Mouse (Mus musculus) spleen, adult 2 months (tissue): ENCODE results near the gene Nenf. TPM values are rescaled to one million over a fixed set of nuclear protein-coding genes. Genes with fewer than 3 reads are reported as not detected.

ENCODE experiments used
- DNase-seq, 2 experiments: peaks; one replicate each; pipeline versions ENCODE4 v3.0.0 to v3.0.0-alpha.2; 2012 to 2021; ENCODE audit warnings: low spot score in 2 of 2, low read depth in 1 of 2
- H3K27ac ChIP-seq: fragments of 200-500 bp; 2 replicates; pipeline ENCODE4 v1.5.1; 2012; ENCODE audit warnings: low read length, inconsistent platforms; ENCODE audit not compliant: insufficient read depth
- H3K27me3 ChIP-seq: fragments of 200-500 bp; 2 replicates; pipeline ENCODE4 v1.6.1; 2012; ENCODE audit warnings: mild to moderate bottlenecking, moderate library complexity, low read length, inconsistent platforms; ENCODE audit not compliant: control insufficient read depth, insufficient read depth
- H3K36me3 ChIP-seq: fragments of 200-500 bp; 2 replicates; pipeline ENCODE4 v1.6.1; 2012; ENCODE audit warnings: mild to moderate bottlenecking, low read length, inconsistent platforms; ENCODE audit not compliant: control insufficient read depth, insufficient read depth
- H3K4me1 ChIP-seq: fragments of 200-500 bp; 2 replicates; pipeline ENCODE4 v1.6.1; 2011; ENCODE audit warnings: inconsistent platforms; ENCODE audit not compliant: control insufficient read depth, insufficient read depth, insufficient read length
- H3K4me3 ChIP-seq: fragments of 200-500 bp; 2 replicates; pipeline ENCODE4 v1.5.1; 2011; ENCODE audit warnings: mild to moderate bottlenecking, inconsistent platforms; ENCODE audit not compliant: insufficient read depth, insufficient read length; ENCODE audit errors: extremely low read depth
- CTCF ChIP-seq: fragments of 200-500 bp; IDR thresholded peaks from 2 replicates; pipeline ENCODE4 v1.5.1; 2011; ENCODE audit warnings: mild to moderate bottlenecking, inconsistent platforms; ENCODE audit not compliant: insufficient read depth, insufficient read length, insufficient replicate concordance; ENCODE audit errors: extremely low read depth
- POLR2A ChIP-seq: fragments of 200-500 bp; IDR thresholded peaks from 2 replicates; pipeline ENCODE4 v1.6.1; 2011; ENCODE audit warnings: low read depth, low read length, inconsistent platforms
- WGBS: fragments of 180-500 bp; shearing (Covaris S2); methylation state at CpG from one replicate; pipeline ENCODE4 v1.1.7; 2018; 5-methylcytosine and 5-hydroxymethylcytosine counted together
- polyA plus RNA-seq: library from polyadenylated mRNA; depleted of rRNA; stranded (reverse); fragments of >200 nt; gene quantifications from 2 replicates; pipeline ENCODE4 v1.2.3, GENCODE M21; 2012; rRNA removed

Gene Nenf
- polyA plus RNA-seq, 1 experiment, result 51.4 TPM

DNA sequence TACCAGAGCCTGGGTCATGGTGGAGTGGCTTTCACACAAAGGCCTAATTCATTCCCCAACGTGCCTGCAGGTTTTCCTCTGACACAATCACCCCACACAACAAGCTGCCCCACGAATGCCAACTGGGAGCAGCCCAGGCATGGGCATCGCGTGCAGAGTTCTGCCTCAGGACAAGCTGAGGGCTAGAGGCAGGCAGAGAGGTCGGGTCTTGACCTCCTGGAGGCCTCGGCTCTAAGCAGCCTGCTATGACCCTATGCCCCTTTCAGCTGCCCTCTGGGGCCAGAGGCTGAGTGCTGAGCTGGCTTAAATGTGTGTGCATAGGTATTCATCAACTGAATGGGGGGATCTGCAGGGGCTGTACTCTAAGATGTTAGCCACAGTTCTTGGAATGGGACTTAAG, 56.1 kb downstream of the Nenf start:
- Histone ChIP-seq H3K27ac (no peak overlapping the region), H3K4me3 (no peak overlapping the region), H3K27me3 (no peaks in the 10 kb centered on the region), H3K4me1 (peaks cover 14% of the 10 kb centered on the region), H3K36me3 (no peaks in the 10 kb centered on the region)
- 85% methylated on average over 6 of the region's 6 CpGs for WGBS
- no peak for DNase-seq
- TF ChIP-seq CTCF, result no peak
- no peak for TF ChIP-seq POLR2A

GRCm38 (mm10) chr1:191259661-191260060, 58.3 kb downstream of the Nenf start:
- no peak for DNase-seq
- Histone ChIP-seq H3K27ac (no peak overlapping the region), H3K4me1 (peaks cover 14% of the 10 kb centered on the region), H3K4me3 (no peak overlapping the region), H3K36me3 (no peaks in the 10 kb centered on the region), H3K27me3 (no peaks in the 10 kb centered on the region)
- TF ChIP-seq CTCF (no peak), POLR2A (no peak)
- WGBS, result 25% methylated on average over 5 of the region's 5 CpGs

DNA sequence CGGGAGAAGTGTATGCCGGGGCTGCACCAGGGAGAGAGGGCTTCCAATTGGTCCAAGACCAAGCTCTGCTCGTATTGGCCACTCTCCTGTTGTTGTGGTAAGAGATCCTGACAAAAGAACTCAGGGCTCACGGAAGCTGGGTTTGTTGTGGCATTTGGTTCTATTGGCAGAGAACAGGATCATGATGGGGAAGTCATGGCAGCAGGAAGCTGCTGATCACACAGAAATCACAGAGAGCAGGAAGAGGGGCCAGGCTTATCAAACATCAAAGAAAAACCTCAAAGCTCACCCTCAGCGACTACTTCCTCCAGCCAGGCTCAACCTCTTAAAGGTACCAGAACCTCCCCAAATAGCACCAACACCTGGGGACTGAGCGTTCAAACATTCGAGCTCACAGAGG, 58.9 kb downstream of the Nenf start:
- peak in 1 of 2 experiments; percentile 39 for DNase-seq
- H3K4me1 ChIP-seq, result peaks cover 14% of the 10 kb centered on the region
- H3K4me3 ChIP-seq, result no peak overlapping the region
- no peaks in the 10 kb centered on the region for H3K27me3 ChIP-seq
- WGBS, result 7% methylated on average over 7 of the region's 7 CpGs
- H3K36me3 ChIP-seq, result no peaks in the 10 kb centered on the region
- TF ChIP-seq CTCF, result no peak
- TF ChIP-seq POLR2A, result no peak
- 0 out of 2 replicates have a peak overlapping the region, but pooled peaks have one; percentile 12 for H3K27ac ChIP-seq

GRCm38 (mm10) chr1:191258521-191258920, 59.5 kb downstream of the Nenf start:
- no peaks in the 10 kb centered on the region for H3K27me3 ChIP-seq
- TF ChIP-seq CTCF (no peak), POLR2A (no peak)
- WGBS, result 44% methylated on average over 3 of the region's 3 CpGs

GRCm38 (mm10) chr1:191257981-191258380, 60.0 kb downstream of the Nenf start:
- 91% methylated on average over 2 of the region's 2 CpGs for WGBS
- no peak overlapping the region for H3K27ac ChIP-seq
- DNase-seq, result no peak
- H3K36me3 ChIP-seq, result no peaks in the 10 kb centered on the region
- H3K4me3 ChIP-seq, result no peak overlapping the region
- H3K4me1 ChIP-seq, result peaks cover 14% of the 10 kb centered on the region
- TF ChIP-seq POLR2A, result no peak
- TF ChIP-seq CTCF, result no peak
- H3K27me3 ChIP-seq, result no peaks in the 10 kb centered on the region

More at GRCm38 (mm10) chr1:191258521-191258920, 59.5 kb downstream of the Nenf start:
- no peak overlapping the region for H3K27ac ChIP-seq
- no peaks in the 10 kb centered on the region for H3K36me3 ChIP-seq
- H3K4me1 ChIP-seq, result peaks cover 14% of the 10 kb centered on the region
- DNase-seq, result no peak
- H3K4me3 ChIP-seq, result no peak overlapping the region

DNA sequence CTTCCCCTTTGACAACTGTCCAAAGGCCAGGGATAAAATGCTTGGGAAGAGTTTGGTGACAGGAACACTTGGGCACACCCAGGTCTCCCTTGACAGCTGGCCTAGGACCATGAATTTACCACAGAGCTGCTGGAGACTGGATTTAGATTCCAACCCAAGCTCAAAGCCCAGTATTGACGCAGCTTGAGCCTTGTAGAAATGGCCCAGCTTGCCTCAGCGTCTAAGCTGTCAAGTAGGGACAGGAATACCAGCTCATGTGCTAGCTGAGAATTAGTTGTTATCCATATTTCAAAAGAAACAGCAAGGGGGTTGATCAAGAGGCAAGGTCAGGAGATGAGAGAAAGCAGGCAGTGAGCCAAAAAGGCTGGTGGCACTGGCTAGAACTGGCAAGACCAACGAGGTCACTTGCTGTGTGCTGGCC, 60.6 kb downstream of the Nenf start:
- no peak overlapping the region for H3K4me3 ChIP-seq
- TF ChIP-seq POLR2A, result no peak
- no peak for TF ChIP-seq CTCF
- no peak overlapping the region for H3K27ac ChIP-seq
- DNase-seq, result no peak
- peaks cover 14% of the 10 kb centered on the region for H3K4me1 ChIP-seq
- no peaks in the 10 kb centered on the region for H3K36me3 ChIP-seq
- 80% methylated on average over 3 of the region's 3 CpGs for whole genome bisulfite sequencing
- no peaks in the 10 kb centered on the region for H3K27me3 ChIP-seq

Other genes starting within 250 kb of the Nenf start
- gene Batf3, start 220.3 kb downstream of the Nenf start, polyA plus RNA-seq, result 22.7 and 30.7 TPM in 2 replicates
- not detected in 2 replicates for gene Fam71a, start 153.4 kb downstream of the Nenf start, polyA plus RNA-seq
- 1.6 and 2.3 TPM in 2 replicates for gene Atf3, start 100.2 kb downstream of the Nenf start, polyA plus RNA-seq
- gene Tmem206, start 7.7 kb upstream of the Nenf start, polyA plus RNA-seq, result 12.4 and 14.9 TPM in 2 replicates
- 49.2 and 65.2 TPM in 2 replicates for gene Ppp2r5a, start 85.1 kb upstream of the Nenf start, polyA plus RNA-seq